ENCODE assay signal across 10 mouse cellular contexts in the genomic region with DNA sequence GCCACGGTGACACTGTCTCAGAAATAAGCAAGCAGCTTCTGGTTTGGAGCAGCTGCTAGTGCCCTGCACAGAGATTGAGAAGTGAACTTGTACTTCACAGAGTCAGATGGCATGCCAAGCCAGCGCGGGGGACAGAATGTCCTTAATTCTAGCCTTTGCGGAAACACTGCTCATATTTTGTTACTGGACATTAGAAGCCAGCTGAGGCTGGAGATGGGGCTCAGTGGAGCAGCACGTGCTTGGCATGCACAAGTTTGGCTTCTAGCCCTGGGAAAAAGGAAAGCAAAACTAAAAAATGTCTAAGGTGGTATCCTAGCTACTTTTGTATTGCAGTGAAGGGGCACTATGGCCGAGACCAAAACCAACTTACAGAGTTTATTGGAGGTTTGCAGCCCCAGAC. TPM values are rescaled to one million over a fixed set of nuclear protein-coding genes. Genes with fewer than 3 reads are reported as not detected.
DNase-seq lines count a peak whose midpoint lies in the region; TF ChIP-seq lines count a peak whose summit lies in the region.
"Had no signal": no experiment of that assay in that cellular context is flagged by ENCODE, and none has a peak within 500 bp of the region (broad histone marks: within the 10 kb centered on the region; RNA-seq: fewer than 3 reads in every experiment).

No protein-coding gene starts in this region.

- H3K4me3 ChIP-seq in heart, adult 2 months, result no peak overlapping the region
- H3K4me3 ChIP-seq in hindbrain, embryonic 10.5 days, result no peak overlapping the region
- no peak overlapping the region for H3K4me3 ChIP-seq in lung, adult 2 months (replicated peaks; ENCODE audit: extremely low read depth, low read depth, low read length)

- no peaks in the 10 kb centered on the region for H3K9me3 ChIP-seq in hindbrain, embryonic 10.5 days

- H3K27ac ChIP-seq in heart, adult 2 months, result no peak overlapping the region
- peak overlapping the region; percentile 30; the same call in 1 of the 2 replicates for H3K27ac ChIP-seq in hindbrain, embryonic 10.5 days

- 63% methylated on average over 6 of the region's 6 CpGs for WGBS in heart, adult 2 months
- WGBS in hindbrain, embryonic 10.5 days, result 82% methylated on average over 6 of the region's 6 CpGs
- 42% methylated on average over 6 of the region's 6 CpGs for WGBS in lung, adult 2 months

- H3K9ac ChIP-seq in heart, adult 2 months (ENCODE audit: low read depth, low read length), result no peak overlapping the region

- TF ChIP-seq CTCF in heart, adult 2 months (IDR thresholded peaks at IDR 0.05), result no peak
- no peak for TF ChIP-seq CTCF in lung, adult 2 months (IDR thresholded peaks at IDR 0.05; ENCODE audit: insufficient read depth, low read length)

- no peak for DNase-seq in heart, adult 2 months
- DNase-seq in heart, postnatal 25 days (ENCODE audit: low spot score), result no peak
- peak; percentile 55 for DNase-seq in brain, adult 2 months (ENCODE audit: low read depth, low spot score)
- no peak for DNase-seq in hindbrain, embryonic 10.5 days (ENCODE audit: low spot score)
- DNase-seq in kidney, postnatal 14 days, result peak; percentile 56
- DNase-seq in lung, postnatal 14 days, result no peak
- no peak for DNase-seq in lung, adult 2 months
- no peak for DNase-seq in spleen, postnatal 14 days (ENCODE audit: low spot score in 2 of 2)
- DNase-seq: cerebellum, adult 9-11 months; heart, postnatal 10 days had no signal

- peaks cover 2% of the 10 kb centered on the region for H3K4me1 ChIP-seq in heart, adult 2 months (ENCODE audit: control insufficient read depth, insufficient read depth, low read length)
- H3K4me1 ChIP-seq in hindbrain, embryonic 10.5 days (replicated peaks), result peaks cover 32% of the 10 kb centered on the region
- peaks cover 5% of the 10 kb centered on the region for H3K4me1 ChIP-seq in lung, adult 2 months (ENCODE audit: control insufficient read depth, insufficient read depth, low read length)

- intact Hi-C loops in heart, adult 2 months (cut with DNase I), result no loop called here
- intact Hi-C loops in heart, postnatal 25 days (cut with DNase I), result no loop called here

- TF ChIP-seq POLR2A in heart, adult 2 months (IDR thresholded peaks at IDR 0.05; ENCODE audit: insufficient read depth, low read depth, low read length), result no peak
- TF ChIP-seq POLR2A in lung, adult 2 months (IDR thresholded peaks at IDR 0.05; ENCODE audit: borderline replicate concordance, extremely low read depth, low read depth, low read length), result no peak

- H3K27me3 ChIP-seq in heart, adult 2 months (ENCODE audit: control insufficient read depth, insufficient read depth, low read length), result no peaks in the 10 kb centered on the region
- peaks cover 48% of the 10 kb centered on the region for H3K27me3 ChIP-seq in hindbrain, embryonic 10.5 days (ENCODE audit: insufficient read depth, poor library complexity, severe bottlenecking)

- no peaks in the 10 kb centered on the region for H3K79me2 ChIP-seq in heart, adult 2 months (replicated peaks; ENCODE audit: control insufficient read depth, insufficient read depth, low read length)

- H3K36me3 ChIP-seq in heart, adult 2 months (ENCODE audit: control insufficient read depth, insufficient read depth, low read length), result no peaks in the 10 kb centered on the region
- no peaks in the 10 kb centered on the region for H3K36me3 ChIP-seq in hindbrain, embryonic 10.5 days

- TF ChIP-seq EP300 in heart, adult 2 months (IDR thresholded peaks at IDR 0.05; ENCODE audit: insufficient read depth, low read depth, low read length), result 0 out of 2 replicates have a peak, but pooled peaks have one; percentile 33

RNA-seq across cellular contexts. Expression of a gene that starts 7.3 kb away (rescaled TPM):
- total RNA-seq in heart, adult 2 months (2021), result 1 to 10 TPM; 1.8 to 2.4 TPM
- polyA plus RNA-seq in heart, adult 2 months (2012; rRNA removed), result 3.7 and 4.6 TPM in 2 replicates
- 1 to 10 TPM; 1.9 to 2.0 TPM for total RNA-seq in heart, postnatal 25 days (2021)
- polyA plus RNA-seq in hindbrain, embryonic 10.5 days (2016; fragmentation: Nextera tagmentation; extraction: Ambion mirVana), result 5.6 and 9.9 TPM in 2 replicates
- 19.0 and 22.2 TPM in 2 replicates for polyA plus RNA-seq in lung, adult 2 months (2012; rRNA removed)

RNA-seq across cellular contexts. Expression of a gene that starts 14.0 kb away (rescaled TPM):
- total RNA-seq in heart, adult 2 months (2021), result not detected
- polyA plus RNA-seq in heart, adult 2 months (2012; rRNA removed), result 0.06 TPM in 1 of 2 replicates, not detected in the other
- total RNA-seq in heart, postnatal 25 days (2021), result not detected
- 0.10 TPM in 1 of 2 replicates, not detected in the other for polyA plus RNA-seq in hindbrain, embryonic 10.5 days (2016; fragmentation: Nextera tagmentation; extraction: Ambion mirVana)
- 1.5 and 2.1 TPM in 2 replicates for polyA plus RNA-seq in lung, adult 2 months (2012; rRNA removed)
- total RNA-seq: heart, postnatal 10 days had no signal

RNA-seq across cellular contexts. Expression of a gene that starts 40.0 kb away (rescaled TPM):
- under 1 TPM in 1 of 2 experiments, not detected in 1; 0.14 TPM for total RNA-seq in heart, adult 2 months (2021)
- 0.06 TPM in 1 of 2 replicates, not detected in the other for polyA plus RNA-seq in heart, adult 2 months (2012; rRNA removed)
- under 1 TPM in 1 of 2 experiments, not detected in 1; 0.11 TPM for total RNA-seq in heart, postnatal 25 days (2021)
- 0.07 and 0.13 TPM in 2 replicates for polyA plus RNA-seq in hindbrain, embryonic 10.5 days (2016; fragmentation: Nextera tagmentation; extraction: Ambion mirVana)
- polyA plus RNA-seq in lung, adult 2 months (2012; rRNA removed), result 0.26 and 0.32 TPM in 2 replicates

Comparison
In these comparisons a context has a peak if more than half of its experiments do, and no peak if none do; other contexts are left out.
1. DNase-seq: peak in brain, adult 2 months (single experiment) and kidney, postnatal 14 days (single experiment); none in heart, adult 2 months (0 of 2), heart, postnatal 25 days (single experiment), hindbrain, embryonic 10.5 days (single experiment), lung, postnatal 14 days (single experiment), lung, adult 2 months (single experiment) and spleen, postnatal 14 days (0 of 2).